Mouse (Mus musculus): ENCODE results near the gene Scaf8.

The Scaf8 gene

DNA sequence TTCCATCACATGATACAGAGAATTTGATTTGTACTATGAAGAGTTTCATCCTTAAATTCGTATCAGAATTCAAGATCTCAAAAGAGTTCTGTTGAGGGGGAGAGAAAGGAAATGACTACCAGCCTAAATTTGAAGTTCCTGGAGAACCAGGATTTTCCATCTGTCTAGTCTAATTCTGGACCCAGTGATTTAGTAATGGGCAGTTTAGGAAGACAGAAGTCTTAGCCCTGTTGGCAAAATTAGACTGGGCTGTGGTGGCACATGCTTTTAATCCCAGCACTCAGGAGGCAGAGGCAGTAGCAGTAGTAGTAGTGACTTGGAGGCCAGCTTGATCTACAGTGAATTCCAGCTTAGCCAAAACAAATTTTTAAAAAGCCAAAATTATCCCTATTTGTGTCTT lies 93.7 kb downstream of the Scaf8 start:
- no peak for DNase-seq (ENCODE audit: low spot score)

DNA sequence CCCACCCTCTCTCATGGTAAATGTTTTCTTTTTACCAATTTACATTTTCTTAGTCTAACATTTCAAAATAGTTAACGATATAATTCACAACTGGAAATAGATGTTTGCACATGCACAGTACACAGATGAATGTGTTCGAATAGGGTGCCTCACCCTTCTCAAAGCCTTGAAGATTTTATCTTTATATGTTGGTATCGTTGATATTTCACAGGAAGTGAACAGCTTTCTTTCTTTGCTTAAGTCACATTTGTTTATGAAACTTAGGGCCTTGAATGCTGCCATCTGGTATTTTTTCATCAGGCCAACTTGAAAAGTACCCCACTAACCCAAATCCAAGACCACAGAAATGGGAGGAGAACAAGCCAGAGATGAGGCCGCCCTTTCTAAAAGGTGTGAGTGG lies 94.8 kb downstream of the Scaf8 start:
- no peak for DNase-seq (ENCODE audit: low spot score)

DNA sequence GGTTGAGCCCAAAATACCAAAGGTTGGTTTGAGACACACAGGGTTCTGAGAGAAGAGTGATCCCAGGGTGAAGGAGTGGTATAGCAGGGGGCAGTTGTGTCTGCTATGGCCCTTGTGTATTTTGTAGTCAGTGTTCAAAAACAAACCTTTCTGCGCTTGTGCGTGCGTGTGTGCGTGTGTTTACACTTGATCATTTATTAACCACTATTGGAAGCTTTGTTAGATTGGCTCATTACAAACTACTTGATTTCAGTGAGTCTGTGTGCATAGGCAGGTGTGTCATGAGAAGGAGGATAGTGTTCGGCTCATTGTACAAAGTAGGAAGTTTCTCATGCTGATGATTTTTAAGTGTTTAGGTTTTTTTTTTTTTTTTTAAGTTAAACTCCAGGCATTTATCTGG lies 95.4 kb downstream of the Scaf8 start:
- no peak for DNase-seq (ENCODE audit: low spot score)

DNA sequence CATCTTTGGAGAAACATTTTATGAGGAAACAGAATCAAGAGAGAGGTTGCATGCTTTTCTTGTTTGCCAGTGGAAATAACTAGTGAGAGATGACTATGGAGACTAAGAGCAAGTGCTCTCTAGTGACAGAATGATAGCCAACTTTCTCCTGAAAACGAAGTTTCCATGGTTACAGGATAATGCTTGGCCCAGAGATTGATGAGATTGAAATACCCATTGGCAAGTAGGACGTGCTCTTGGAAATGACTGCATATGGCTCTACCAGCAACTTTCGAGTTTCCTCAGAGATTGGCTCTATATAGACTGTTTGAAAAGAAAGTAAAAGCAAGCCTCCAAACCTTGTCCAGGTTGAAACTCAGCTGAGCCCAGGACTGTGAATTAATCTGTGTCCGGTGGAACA lies 97.3 kb downstream of the Scaf8 start:
- DNase-seq (ENCODE audit: low spot score) = no peak

DNA sequence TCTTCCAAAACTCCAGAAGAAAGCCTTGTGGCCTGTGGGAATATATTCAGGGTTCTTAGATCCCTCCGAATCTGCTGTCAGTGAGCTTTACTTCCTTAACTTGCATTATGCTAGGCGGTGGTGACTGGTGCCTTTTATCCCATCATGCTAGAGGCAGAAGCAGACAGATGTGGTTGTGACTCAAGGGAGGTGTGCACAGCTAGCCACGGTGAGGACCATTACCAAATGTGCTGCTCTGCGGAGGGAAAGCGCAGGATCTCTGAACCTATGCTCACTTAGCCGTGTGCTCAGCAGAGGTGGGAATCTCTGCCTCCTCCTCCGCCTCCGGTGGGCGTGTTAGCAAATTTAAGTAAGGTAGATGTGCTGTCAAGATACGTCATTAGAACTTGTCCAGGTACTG lies 98.1 kb downstream of the Scaf8 start:
- DNase-seq (ENCODE audit: low spot score) = no peak

DNA sequence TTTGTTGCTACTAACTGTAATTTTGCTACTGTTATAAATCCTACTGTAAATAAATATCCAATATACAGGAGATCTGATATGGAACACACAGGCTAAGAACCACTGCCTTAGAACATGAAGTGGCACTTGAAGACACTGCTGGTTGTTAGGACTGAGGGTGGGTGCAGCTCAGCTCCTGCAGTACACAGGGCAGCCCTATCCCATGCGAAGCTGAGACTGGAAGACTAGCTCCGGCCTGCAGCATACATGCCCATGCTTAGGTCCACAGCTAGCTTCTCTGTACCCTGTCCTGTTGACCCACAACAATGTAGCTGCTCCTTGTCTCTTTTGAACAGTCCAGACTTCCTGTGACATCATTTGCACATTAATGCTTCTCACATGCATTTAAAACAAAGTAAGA lies 100.1 kb downstream of the Scaf8 start:
- no peak for DNase-seq (ENCODE audit: low spot score)

DNA sequence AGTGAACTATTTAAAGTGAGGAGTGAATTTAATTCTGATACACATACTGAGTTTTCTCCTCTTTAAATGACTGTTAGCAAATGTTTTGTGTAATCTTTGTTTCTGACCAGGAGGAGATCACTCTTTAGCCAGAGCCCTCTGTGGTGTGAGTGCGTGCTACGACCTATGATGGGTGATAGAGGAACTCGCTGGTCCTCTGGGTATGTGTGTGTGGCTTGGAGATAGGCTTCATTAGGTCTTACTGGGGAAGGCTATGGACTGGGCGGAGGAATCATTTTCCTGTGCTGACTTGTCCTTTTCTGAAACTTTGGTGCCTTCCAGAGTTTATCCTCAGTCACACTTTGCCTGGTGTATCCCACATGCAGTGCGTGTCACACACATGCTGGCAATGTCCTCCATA lies 102.3 kb downstream of the Scaf8 start:
- no peak for DNase-seq (ENCODE audit: low spot score)

DNA sequence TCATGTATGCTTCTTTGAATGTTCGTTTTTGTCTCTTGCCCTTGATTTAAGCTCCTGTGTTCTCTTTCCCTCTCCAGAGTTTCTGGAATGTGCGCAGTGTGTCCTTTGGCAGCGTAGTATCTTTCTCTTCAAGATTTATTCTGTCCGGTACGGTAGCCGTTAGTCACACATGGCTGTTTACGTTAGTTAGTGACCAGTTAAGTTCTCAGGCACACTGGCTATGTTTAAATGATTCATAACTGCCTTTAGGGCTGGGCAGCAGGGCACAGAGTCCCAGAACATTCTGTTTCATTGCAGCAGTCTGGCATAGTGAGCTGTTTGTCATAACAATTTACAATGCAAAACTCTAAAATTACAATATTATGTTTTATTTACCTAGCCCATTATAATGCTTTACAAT lies 103.6 kb downstream of the Scaf8 start:
- DNase-seq (ENCODE audit: low spot score) = no peak

DNA sequence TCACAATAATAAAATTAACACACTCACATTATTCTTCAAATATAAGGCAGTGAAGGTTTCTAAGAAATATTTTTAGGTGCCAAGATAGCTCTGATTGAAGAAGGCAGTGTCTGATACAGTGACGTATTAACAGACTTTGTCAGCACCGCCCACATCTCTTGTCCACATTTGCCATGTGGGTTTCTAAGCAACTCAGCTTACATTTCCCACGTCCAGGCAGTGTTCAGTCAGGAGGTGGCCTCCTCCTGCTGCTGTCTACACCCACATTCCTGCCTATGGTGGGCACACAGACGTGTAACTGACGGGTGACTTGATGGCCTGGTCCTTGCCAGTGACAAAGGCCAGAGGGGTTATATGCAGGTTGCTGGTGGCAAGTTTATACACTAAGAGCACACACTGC lies 104.1 kb downstream of the Scaf8 start:
- DNase-seq (ENCODE audit: low spot score) = no peak

DNA sequence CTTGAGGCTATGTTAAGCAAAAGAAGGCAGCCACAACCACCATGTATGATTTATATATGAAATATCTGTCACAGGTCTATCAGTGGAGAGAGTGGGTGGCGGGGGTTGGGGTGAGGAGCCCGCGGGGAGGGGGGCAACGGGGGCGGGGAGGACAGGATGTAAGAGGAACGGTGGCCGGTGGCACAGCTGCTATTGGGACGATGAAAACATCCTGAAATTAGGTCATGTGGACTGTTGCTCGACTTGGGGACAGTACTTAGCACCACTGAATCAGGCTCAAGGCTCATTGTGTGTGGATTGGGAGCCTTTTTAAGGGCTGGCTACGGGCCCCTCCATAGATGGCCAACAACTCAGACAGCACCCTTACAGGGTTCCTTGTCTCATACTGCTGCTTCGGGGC lies 105.4 kb downstream of the Scaf8 start:
- DNase-seq (ENCODE audit: low spot score) = no peak

DNA sequence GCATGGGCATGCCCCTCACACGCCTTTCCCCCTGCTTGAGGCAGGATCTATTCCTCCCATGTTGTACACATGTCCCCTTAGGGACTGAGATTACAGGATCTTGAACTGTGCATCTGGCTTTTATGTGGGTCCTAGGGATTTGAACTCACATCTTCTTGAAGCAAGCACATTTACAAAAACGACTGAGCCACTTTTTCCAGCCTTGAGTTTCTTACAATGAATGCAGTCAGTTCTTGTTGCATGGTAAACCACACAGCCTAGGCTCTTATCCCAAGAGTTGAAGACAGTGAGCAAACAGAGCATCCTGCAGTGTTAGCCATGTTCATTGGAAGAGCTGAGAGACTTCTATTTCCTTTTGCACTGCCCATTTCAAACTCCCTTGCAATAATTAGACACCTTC lies 108.3 kb downstream of the Scaf8 start:
- no peak for DNase-seq (ENCODE audit: low spot score)

DNA sequence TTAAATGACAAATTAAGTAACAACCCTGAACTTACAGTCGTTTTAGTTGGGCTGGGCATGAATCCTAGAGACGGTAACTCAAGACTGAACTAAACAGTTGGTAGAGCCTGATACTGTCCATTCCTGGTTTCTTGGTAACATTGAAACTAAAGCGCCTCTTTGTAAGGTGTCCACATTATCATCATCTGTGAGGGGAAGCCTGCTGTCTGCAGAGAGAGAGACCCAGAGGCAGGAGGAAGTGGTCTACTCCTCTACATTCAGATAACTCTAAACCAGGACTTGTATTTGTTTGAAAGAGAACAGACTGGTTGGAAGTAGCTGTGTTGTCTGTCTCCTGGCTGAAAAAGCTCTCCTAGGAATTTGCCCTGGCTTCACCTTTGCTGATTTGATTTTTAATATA lies 108.9 kb downstream of the Scaf8 start:
- no peak for DNase-seq (ENCODE audit: low spot score)

DNA sequence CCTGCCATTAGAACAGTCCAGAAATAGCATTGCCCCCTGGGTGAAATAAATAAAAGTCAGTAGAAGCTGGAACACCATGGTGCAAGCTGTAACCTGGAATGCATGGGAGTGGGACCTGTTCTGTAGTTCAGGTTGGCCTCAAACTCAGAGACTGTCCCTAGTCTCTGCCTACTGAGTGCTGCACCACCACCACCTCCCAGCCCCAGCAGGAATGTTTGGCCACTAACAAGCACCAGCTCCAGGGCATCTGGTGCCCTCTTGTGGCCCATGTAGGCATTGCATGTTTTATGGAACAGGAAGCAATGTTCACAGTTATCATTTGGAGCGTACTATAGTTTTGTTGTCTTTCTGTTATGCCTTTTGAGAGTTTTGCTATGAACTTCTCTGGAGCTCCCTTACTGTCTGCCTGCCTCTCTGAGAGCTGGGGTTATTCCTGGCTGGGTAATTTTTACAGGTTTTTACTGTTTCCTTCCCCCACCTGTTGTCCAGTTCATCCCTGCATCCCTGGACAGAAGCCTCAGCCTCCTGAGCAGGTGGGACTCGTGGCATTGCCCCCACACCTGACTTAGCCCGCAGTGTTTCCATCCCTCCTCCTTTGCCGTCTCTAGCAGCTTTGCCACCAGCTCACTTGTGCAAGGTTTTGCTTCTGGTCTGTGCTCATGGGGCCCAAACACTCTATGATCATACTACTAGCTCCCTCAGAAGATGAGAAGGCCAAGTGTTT lies 109.8 kb downstream of the Scaf8 start:
- DNase-seq (ENCODE audit: low spot score) = peak; percentile 84

DNA sequence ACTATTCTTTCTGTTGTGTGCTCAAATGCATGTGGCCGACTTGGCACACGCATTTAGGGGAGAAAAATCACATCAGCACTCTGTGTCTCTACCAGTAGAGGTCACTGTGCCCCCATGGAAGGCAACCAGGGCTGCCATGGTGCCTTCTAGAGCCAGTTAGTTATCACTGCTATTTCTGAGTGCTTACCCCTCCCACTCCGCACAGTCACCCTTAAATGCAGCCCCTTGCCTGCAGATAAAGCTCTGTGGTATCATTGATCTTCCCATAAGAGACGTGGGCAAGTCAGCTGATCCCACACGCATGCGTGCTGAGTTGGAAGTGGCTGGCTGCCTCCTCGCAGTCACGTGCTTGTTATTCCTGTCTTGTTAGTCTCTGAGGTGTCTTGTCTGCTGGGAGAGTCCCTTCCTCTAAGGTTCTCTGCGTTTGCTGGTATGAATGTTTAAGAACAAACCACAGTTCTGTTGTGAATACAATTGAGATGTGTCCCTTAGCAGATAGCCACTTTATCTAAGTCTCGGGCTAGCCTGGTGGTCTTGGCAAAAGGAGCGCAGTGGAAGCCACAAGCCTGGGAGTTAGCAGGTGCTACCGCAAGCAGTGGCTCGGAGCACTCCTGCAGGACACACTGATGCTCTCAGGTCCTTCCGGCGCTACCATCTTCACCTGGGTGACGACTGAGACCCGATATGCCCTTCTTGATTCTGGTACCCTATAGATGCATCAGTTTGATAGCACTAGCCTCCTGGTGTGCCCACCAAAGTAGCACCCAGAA lies 115.6 kb downstream of the Scaf8 start:
- peak; percentile 31 for DNase-seq (ENCODE audit: low spot score)

DNA sequence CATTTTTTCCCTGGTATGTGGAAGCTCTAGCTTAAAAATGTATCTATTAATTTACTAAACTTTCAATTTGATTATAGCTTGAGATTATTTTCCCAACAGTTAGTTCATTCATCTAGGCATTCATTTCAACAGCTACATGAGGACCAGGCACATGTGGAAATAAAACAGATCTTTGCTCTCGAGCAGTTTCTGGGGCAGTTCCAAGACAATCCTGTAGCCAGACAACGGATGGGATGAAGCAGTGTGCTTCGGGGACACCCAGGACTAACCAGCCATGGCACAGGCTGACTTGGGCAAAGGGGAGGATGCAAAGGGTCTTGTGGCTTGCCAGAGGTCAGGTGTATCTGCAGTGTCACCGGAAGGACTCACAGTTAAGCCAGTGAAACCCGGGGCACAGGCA lies 117.9 kb downstream of the Scaf8 start:
- no peak for DNase-seq (ENCODE audit: low spot score)

DNA sequence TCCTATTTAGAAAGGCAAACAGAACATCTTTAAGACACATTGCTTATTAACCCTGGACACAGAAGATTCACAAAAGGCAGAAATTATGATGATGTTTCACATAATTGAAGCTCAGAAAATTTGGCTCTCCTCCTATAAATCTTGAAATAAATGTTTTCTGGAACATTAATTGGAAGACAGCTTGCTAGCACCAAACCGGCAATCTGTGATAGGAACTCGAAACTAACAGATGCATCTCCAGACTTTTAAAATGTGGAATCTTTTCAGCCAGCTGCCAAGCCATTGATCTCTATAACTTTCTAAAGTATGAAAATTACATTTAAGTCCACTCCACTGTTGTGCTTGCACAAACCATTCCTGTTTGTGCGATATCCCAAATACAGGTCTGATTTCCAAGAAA lies 128.9 kb downstream of the Scaf8 start:
- DNase-seq (ENCODE audit: low spot score) = no peak

DNA sequence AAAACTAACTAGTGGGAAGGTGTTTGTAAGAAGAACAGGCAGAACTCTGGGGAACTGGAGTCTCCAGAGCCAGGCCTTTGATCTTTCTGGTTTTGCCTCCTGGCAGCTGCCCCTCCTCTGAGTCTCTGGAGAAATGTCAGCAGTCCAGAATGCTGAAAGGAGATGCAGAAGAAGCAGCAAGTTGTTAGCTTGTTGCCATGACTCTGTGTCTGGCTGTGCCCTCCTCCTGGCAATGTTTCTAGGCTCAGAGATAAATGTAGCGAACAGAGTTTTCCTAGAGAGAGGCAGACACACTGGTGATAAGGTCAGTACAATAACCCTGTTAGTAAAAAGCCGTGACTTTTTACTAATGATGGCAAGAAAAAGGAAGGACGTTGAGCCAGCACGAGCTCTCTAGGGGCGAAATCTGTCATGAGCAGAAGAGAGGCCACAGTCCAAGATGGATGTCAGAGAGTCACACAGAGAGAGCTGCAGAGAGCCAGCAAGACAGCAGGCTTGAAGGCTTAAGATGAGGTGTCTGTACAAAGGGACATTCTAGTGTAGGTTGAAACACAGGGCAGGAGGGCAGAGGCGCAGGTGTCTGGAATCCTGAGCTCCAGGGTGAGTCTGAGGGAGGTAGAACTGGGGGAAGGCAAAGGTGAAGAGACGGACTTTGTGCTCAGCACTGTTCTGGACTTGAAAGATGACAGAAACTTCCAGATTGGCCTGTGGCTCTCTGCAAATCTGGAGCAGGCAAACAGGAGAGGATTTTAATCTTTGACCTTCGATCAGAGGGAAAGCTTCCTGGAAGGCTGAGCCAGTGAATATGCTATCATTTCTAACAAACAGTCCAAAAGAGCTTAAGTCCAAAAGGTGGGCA lies 130.3 kb downstream of the Scaf8 start:
- no peak for DNase-seq (ENCODE audit: low spot score)

DNA sequence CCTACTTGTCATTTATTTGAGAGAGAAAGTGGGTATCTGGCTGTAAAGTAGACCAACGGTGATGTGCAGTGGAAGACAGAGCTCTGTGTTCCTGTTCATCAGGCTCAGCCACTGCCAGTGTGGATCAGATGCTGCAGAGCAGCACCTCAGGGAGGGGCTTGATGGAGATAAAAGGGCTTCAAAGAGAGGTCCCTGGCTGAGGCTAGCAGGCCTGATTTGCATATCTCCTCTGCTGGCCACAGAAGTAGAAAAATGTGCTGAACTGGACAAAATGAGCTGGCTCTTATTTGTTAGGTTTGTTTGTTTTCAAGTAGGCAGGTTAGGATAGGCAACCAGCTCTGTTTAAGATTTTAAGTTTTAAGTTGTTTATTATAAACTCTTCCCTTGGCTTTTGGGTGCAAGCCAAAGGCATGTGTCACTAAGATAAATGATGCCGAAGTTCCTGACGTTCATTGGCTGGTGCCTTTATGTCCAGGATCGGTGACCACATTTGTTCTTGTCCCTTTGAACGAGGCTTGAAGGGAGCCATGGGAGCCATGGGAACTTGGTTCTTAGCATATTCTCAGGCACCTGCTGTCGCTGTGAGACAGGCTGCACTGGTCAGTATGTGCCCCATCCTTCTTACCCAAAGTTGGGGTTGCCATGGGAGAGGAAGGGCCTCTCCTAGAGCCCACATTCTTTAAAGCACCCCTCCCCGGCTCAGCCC lies 132.0 kb downstream of the Scaf8 start:
- DNase-seq (ENCODE audit: low spot score) = no peak
